Mouse (Mus musculus) neural tube, embryonic 14.5 days (tissue): Measurements from ENCODE around the gene Mvk. TPM values are rescaled to one million over a fixed set of nuclear protein-coding genes. Genes with fewer than 3 reads are reported as not detected.

Experiments used
- ATAC-seq: fragments of 200-750 bp; cut with Nextera tagmentation; 2 replicates; pipeline ENCODE4 v1.8.0; 2017; ENCODE audit warnings: low read depth, mild to moderate bottlenecking, moderate TSS enrichment, moderate library complexity
- H3K27ac ChIP-seq: fragments of 300-500 bp; sonication (generic); 2 replicates; pipeline ENCODE4 v1.5.1; 2014; ENCODE audit warnings: low read depth, mild to moderate bottlenecking, control low read depth, low read length, moderate library complexity, mixed read lengths
- H3K27me3 ChIP-seq: fragments of 300-500 bp; sonication (generic); 2 replicates; pipeline ENCODE4 v1.6.1; 2014; ENCODE audit warnings: low read length; ENCODE audit not compliant: control insufficient read depth, insufficient read depth
- H3K36me3 ChIP-seq: fragments of 300-500 bp; sonication (generic); 2 replicates; pipeline ENCODE4 v1.6.1; 2014; ENCODE audit warnings: low read length, mixed read lengths; ENCODE audit not compliant: control insufficient read depth, insufficient read depth
- H3K4me1 ChIP-seq: fragments of 300-500 bp; sonication (generic); 2 replicates; pipeline ENCODE4 v1.6.1; 2014; ENCODE audit warnings: low read length; ENCODE audit not compliant: control insufficient read depth, insufficient read depth
- H3K4me2 ChIP-seq: fragments of 300-500 bp; sonication (generic); 2 replicates; pipeline ENCODE4 v1.6.1; 2014; ENCODE audit warnings: mild to moderate bottlenecking, low read depth, low read length, control low read depth
- H3K4me3 ChIP-seq: fragments of 300-500 bp; sonication (generic); 2 replicates; pipeline ENCODE4 v1.5.1; 2014; ENCODE audit warnings: low read depth, low read length, control low read depth, mixed read lengths
- H3K9ac ChIP-seq: fragments of 300-500 bp; sonication (generic); replicated peaks from 2 replicates; pipeline ENCODE4 v1.6.1; 2014; ENCODE audit warnings: low read depth, mild to moderate bottlenecking, control low read depth, low read length, mixed read lengths
- H3K9me3 ChIP-seq: fragments of 300-500 bp; sonication (generic); 2 replicates; pipeline ENCODE4 v1.6.1; 2016; ENCODE audit warnings: low read length; ENCODE audit not compliant: control insufficient read depth
- WGBS: fragments of 180-500 bp; shearing (Covaris S2); extraction: QIAGEN DNeasy Blood & Tissue Kit; methylation state at CpG from one replicate; pipeline ENCODE4 v1.1.7; 2014; 5-methylcytosine and 5-hydroxymethylcytosine counted together
- polyA plus RNA-seq: library from polyadenylated mRNA; unstranded; fragments of >200 nt; fragmentation: Nextera tagmentation; extraction: Ambion mirVana; gene quantifications from 2 replicates; pipeline ENCODE4 v1.2.1, GENCODE M21; 2014

Gene Mvk
- 71.9 and 78.7 TPM in 2 replicates for polyA plus RNA-seq

DNA sequence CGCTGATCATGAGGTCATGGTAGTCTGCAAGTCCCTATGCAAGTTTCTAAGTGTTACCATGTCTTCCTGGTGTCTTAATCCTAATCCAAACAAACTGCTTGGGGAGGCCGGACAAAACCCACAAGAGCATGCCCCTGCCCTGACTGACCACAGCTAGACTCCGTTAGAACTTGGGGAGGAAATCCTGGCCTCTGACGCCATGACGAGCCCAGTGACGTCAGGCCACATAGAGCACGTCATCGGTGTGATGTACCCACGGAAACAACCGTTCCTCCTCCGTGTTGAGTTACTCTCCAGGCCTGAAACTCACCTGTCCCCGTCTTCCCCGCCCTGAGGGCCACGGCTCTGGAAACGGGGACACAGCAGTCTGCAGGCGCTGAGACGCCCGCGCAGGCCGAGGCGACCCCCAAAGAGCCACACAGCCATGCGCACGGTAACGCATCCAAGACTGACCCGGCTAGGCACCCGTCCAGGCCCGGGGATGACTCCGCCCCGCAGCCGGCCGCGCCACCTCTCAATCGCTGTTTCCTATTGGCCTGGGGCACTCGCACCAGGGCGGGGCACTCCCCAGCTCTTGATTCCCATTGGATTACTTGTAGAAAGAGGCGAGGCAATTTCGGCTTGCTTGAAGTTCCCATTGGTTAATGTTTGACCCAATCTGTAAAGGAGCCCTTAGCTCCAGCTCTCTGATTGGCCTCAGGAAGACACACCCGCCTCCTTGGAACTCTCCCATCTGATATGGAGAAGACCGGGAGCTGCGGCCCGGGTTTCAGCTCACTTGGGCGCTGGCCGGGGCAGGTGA is at the start of gene Mvk, which contains the start of gene Mmab:
TSS of gene Mvk (plus strand) at position 704 of the 802 bp plus-strand sequence.
TSS of gene Mmab (minus strand) at position 495 of the 802 bp plus-strand sequence.
- H3K36me3 ChIP-seq, result 0 out of 2 replicates have a peak, but pooled peaks cover 4% of the 10 kb centered on the region
- H3K4me3 ChIP-seq, result peak within 1 kb of the TSS; percentile 75
- H3K4me1 ChIP-seq, result peaks cover 7% of the 10 kb centered on the region; the same call in 1 of the 2 replicates
- peak within 1 kb of the TSS; percentile 78 for H3K4me2 ChIP-seq
- WGBS, result 3% methylated on average over 43 of the region's 43 CpGs
- peak; percentile 98 for ATAC-seq
- H3K9ac ChIP-seq, result peak within 1 kb of the TSS; percentile 72
- H3K9me3 ChIP-seq, result no peaks in the 10 kb centered on the region
- H3K27ac ChIP-seq, result peak within 1 kb of the TSS; percentile 75
- H3K27me3 ChIP-seq, result no peaks in the 10 kb centered on the region

DNA sequence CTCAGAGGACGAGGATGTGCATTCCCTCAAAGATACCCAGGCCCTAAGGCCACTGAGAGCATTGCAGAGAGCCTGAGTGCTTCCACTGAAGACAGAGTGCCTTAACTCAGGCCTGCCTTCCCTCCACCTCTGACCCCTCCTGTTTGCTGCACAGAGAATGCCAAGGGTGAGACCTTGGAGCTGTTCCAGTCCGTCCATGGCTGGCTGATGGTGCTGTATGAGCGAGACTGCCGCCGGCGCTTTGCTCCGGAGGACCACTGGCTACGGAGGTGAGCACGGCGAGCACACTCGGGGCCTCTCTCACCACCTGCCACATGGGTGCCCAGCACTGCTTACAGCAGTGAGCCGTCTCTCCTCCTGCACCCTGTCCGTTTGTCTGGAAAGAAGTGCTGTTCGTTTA is 37.5 kb upstream of the Mvk start:
- no peaks in the 10 kb centered on the region for H3K27me3 ChIP-seq
- H3K27ac ChIP-seq, result no peak overlapping the region
- no peaks in the 10 kb centered on the region for H3K4me1 ChIP-seq
- no peak overlapping the region for H3K4me2 ChIP-seq
- H3K4me3 ChIP-seq, result no peak overlapping the region
- H3K9me3 ChIP-seq, result no peaks in the 10 kb centered on the region
- H3K9ac ChIP-seq, result no peak overlapping the region
- H3K36me3 ChIP-seq, result peaks cover 88% of the 10 kb centered on the region
- 94% methylated on average over 14 of the region's 14 CpGs for WGBS
- no peak for ATAC-seq

DNA sequence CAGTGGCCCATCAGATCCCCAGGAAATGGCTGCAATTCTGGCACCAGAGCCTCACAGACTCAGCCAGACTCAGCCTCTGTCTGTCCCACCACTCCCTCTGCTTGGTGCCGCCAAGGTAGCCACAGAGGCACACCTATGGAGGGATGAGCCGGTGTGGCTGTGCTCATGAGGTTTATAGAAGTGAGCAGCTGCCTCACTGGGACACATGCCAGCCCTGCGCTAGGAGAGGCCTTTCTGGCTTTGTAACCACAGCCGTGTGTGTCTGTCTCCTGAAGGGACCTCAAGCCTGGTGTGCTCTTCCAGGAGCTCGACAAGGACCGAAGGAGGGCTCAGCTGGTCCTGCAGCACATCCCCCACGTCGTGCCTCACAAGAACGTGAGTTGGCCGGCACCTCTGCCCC is 36.8 kb upstream of the Mvk start:
- Histone ChIP-seq H3K9me3 (no peaks in the 10 kb centered on the region), H3K4me1 (no peaks in the 10 kb centered on the region), H3K9ac (no peak overlapping the region), H3K36me3 (peaks cover 90% of the 10 kb centered on the region), H3K4me2 (no peak overlapping the region), H3K27me3 (no peaks in the 10 kb centered on the region), H3K4me3 (no peak overlapping the region), H3K27ac (no peak overlapping the region)
- ATAC-seq, result no peak
- WGBS, result 78% methylated on average over 10 of the region's 10 CpGs

DNA sequence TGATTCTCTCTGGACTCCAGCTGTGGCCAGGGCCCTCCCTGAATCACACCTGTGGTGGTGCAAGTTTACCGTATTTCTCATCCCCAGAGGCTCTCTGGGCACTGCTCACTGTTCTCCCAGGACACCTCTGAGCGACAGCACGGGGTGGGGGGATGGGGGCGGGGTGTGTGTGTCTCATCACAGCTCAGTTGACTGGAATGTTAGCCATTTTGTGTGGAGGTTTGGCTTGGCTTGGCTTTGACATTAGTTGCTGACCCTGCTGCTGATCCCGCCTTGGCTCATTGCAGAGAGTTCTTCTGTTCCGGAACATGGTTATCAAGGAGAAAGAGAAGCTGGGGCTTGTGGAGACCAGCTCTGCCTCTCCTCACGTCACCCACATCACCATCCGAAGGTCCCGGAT is 36.3 kb upstream of the Mvk start:
- H3K27me3 ChIP-seq, result no peaks in the 10 kb centered on the region
- H3K9ac ChIP-seq, result no peak overlapping the region
- no peak overlapping the region for H3K4me2 ChIP-seq
- WGBS, result 92% methylated on average over 9 of the region's 9 CpGs
- H3K4me3 ChIP-seq, result no peak overlapping the region
- ATAC-seq, result no peak
- H3K4me1 ChIP-seq, result no peaks in the 10 kb centered on the region
- no peaks in the 10 kb centered on the region for H3K9me3 ChIP-seq
- no peak overlapping the region for H3K27ac ChIP-seq
- peaks cover 90% of the 10 kb centered on the region for H3K36me3 ChIP-seq

DNA sequence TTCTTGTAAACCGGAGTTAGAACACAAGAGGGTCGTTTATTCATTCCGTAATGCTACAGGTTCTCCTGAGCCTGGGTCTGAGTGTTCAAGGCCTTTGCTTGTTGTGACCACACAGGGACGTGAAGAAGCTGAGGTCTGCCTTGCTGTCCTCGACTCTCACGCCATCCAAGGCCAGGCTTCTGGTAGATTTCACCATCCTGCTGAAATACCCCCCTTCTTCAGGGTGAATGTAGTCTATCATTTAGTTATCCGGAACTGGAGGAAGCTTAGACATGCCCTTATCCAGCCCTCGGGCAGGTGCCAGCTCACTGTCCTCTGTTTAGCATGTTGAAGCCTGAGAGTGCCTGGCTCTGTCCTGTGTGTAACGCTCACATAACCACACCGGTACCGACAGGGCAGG is 35.2 kb upstream of the Mvk start:
- H3K27me3 ChIP-seq, result no peaks in the 10 kb centered on the region
- H3K9ac ChIP-seq, result no peak overlapping the region
- no peaks in the 10 kb centered on the region for H3K9me3 ChIP-seq
- H3K4me3 ChIP-seq, result no peak overlapping the region
- no peak for ATAC-seq
- no peak overlapping the region for H3K4me2 ChIP-seq
- H3K4me1 ChIP-seq, result no peaks in the 10 kb centered on the region
- H3K27ac ChIP-seq, result no peak overlapping the region
- WGBS, result 97% methylated on average over 11 of the region's 11 CpGs
- peaks cover 91% of the 10 kb centered on the region for H3K36me3 ChIP-seq

DNA sequence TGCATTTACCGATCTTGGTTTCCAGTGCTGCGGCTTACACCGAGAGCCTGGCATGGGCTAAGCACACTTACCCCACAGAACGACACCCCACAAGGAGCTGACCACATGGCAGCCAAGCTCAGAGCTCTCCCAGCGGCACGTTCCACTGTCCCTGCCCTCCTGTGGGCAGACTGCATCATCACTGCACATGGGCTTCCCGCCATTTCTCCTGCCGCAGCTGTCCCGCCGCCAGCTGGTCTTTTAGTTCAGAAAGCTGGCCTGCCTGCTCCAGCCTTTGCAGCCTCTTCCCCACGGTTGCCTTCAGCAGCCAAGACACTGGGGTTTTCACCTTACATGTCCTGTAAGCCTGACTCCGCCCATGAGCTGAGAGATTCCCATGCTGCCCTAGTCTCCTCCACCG is 33.6 kb upstream of the Mvk start:
- Histone ChIP-seq H3K36me3 (peaks cover 84% of the 10 kb centered on the region), H3K9ac (no peak overlapping the region), H3K4me2 (no peak overlapping the region), H3K9me3 (no peaks in the 10 kb centered on the region), H3K27me3 (no peaks in the 10 kb centered on the region), H3K27ac (no peak overlapping the region), H3K4me3 (no peak overlapping the region), H3K4me1 (no peaks in the 10 kb centered on the region)
- ATAC-seq, result no peak
- 91% methylated on average over 13 of the region's 13 CpGs for WGBS

DNA sequence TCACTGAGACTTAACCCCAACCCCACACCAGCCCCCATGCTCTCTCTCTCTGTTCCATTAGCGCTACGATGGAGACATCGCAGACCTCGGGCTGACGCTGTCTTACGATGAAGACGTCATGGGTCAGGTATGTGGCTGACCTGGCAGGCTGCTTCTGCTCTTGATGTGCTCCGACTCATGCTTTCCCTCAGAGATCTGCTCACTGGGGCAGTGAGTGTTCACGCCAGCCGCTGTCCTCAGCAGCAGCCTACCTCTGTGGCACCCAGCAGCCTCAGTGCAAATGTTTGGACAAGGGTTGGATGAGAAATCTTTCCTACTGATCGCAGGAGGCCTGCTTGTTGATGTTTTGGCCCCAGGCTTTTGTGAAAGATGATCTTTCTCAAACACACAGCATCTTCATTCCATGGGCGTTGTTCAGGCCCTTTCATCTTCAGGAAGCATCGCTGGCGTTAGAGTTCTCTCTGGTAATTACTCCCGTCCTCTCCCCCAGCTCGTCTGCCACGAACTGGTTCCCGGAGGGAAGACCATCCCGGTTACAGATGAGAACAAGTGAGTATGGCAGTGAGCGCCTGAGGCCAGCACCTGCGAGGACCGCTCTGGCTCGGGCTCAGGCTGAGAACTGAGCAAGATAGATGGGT is 31.6 kb upstream of the Mvk start:
- Histone ChIP-seq H3K4me1 (no peaks in the 10 kb centered on the region), H3K4me2 (no peak overlapping the region), H3K9me3 (no peaks in the 10 kb centered on the region), H3K36me3 (peaks cover 80% of the 10 kb centered on the region), H3K27me3 (no peaks in the 10 kb centered on the region), H3K9ac (no peak overlapping the region), H3K27ac (no peak overlapping the region), H3K4me3 (no peak overlapping the region)
- WGBS, result 82% methylated on average over 23 of the region's 23 CpGs
- no peak for ATAC-seq

DNA sequence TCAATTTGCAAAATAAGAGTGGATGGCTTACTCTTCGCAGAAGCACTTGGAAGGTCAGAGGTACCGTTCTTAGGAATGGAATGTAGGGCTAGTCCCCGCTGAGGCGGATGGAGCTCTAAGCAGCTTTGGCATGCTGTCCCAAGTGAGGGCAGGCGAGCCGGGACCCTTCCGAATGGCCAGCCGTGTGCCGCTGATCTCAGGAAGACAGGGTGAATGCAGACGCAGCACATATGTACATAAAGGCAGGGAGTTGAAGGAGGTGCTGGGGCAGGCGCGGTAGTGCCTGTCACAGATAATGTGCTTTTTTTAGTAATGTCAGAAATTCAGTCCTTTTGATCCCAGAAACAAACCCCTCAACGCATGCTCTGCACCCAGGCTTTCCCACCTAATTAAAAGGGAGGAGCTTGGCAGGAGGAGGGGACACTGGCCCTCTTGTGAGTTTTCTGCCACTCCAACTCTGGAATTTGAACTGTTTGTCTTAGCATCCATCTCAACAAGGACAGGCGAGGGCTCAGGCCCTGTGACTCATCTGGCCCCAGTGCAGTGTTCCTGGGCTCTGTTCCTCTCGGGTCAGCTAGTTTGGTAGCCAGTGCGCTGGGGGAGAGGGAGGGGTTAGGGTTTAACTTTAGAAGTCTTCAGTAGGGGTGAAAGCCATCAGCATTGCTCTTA is 30.9 kb upstream of the Mvk start:
- Histone ChIP-seq H3K27me3 (no peaks in the 10 kb centered on the region), H3K4me1 (no peaks in the 10 kb centered on the region), H3K4me2 (no peak overlapping the region), H3K36me3 (peaks cover 80% of the 10 kb centered on the region), H3K9me3 (no peaks in the 10 kb centered on the region), H3K4me3 (no peak overlapping the region), H3K9ac (no peak overlapping the region), H3K27ac (no peak overlapping the region)
- WGBS, result 84% methylated on average over 16 of the region's 16 CpGs
- no peak for ATAC-seq

DNA sequence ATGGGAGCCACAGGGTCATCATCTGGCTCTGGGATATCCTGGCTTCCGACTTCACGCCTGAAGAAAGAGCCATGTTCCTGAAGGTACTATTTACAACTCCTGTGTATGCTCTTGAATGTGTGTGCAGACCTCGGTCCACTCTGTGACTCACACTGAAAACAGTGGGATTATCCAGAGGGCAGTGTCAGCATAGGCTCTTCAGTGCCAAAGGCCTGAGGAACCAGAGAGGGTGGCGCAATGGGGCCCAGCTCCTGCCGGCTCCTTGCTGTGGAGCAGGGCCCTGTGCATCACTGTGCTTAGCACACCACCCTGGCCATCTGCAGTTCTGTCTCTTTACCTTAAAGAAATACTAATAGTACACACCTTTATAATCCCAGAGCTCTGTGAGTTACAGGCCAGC is 28.5 kb upstream of the Mvk start:
- no peak overlapping the region for H3K4me3 ChIP-seq
- ATAC-seq, result no peak
- H3K27me3 ChIP-seq, result no peaks in the 10 kb centered on the region
- H3K4me2 ChIP-seq, result no peak overlapping the region
- H3K4me1 ChIP-seq, result no peaks in the 10 kb centered on the region
- peaks cover 82% of the 10 kb centered on the region for H3K36me3 ChIP-seq
- 94% methylated on average over 5 of the region's 5 CpGs for WGBS
- H3K9me3 ChIP-seq, result no peaks in the 10 kb centered on the region
- no peak overlapping the region for H3K9ac ChIP-seq
- H3K27ac ChIP-seq, result no peak overlapping the region
